Mouse (Mus musculus) embryonic fibroblast, embryonic 13.5 days (primary cell): Measurements from ENCODE around the gene Dip2c.

ENCODE experiments used
- CTCF ChIP-seq: IDR thresholded peaks from 2 replicates; pipeline ENCODE4 v1.5.1; 2011; ENCODE audit warnings: mild to moderate bottlenecking, control low read depth, low read length, moderate library complexity, borderline replicate concordance; ENCODE audit not compliant: insufficient read depth
- POLR2A ChIP-seq: IDR thresholded peaks from 2 replicates; pipeline ENCODE4 v1.6.1; 2011; ENCODE audit warnings: low read depth, mild to moderate bottlenecking, control low read depth, low read length, moderate library complexity

DNA sequence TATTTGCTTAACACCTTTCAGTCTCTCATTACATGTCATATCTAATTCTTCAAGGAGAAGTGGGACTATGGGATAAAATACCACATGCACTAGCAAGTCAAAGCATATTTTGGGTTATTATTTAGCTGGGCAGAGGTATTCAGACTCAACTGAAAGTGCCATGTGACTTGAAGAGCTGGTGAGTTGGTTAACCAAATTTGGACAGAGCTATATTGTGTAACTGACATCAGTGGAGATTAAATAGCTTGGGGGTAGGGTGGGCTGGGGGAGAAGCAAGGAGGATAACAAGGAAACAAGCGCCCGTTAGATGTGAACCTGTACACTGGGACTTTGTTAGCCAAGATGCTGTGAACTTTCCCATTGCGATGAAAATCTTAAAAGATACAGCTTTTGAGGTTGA lies 175.6 kb downstream of the Dip2c start:
- TF ChIP-seq CTCF (no peak), POLR2A (no peak)
